Mouse (Mus musculus) midbrain, embryonic 16.5 days (tissue): ENCODE data around the gene Snd1. TPM values are rescaled to one million over a fixed set of nuclear protein-coding genes. Genes with fewer than 3 reads are reported as not detected.

Experiments used
- ATAC-seq: fragments of 200-750 bp; cut with Nextera tagmentation; 2 replicates; pipeline ENCODE4 v1.8.0; 2017; ENCODE audit warnings: moderate TSS enrichment
- H3K27ac ChIP-seq: fragments of 300-500 bp; sonication (generic); 2 replicates; pipeline ENCODE4 v1.5.1; 2014; ENCODE audit warnings: mild to moderate bottlenecking, low read length, mixed read lengths
- H3K27me3 ChIP-seq: fragments of 300-500 bp; sonication (generic); 2 replicates; pipeline ENCODE4 v1.6.1; 2014; ENCODE audit warnings: low read depth, low read length, mixed read lengths; ENCODE audit not compliant: control insufficient read depth, insufficient read depth
- H3K36me3 ChIP-seq: fragments of 300-500 bp; sonication (generic); 2 replicates; pipeline ENCODE4 v1.6.1; 2014; ENCODE audit warnings: mild to moderate bottlenecking, low read length, moderate library complexity, mixed read lengths; ENCODE audit not compliant: control insufficient read depth, insufficient read depth
- H3K4me1 ChIP-seq: fragments of 300-500 bp; sonication (generic); 2 replicates; pipeline ENCODE4 v1.6.1; 2014; ENCODE audit warnings: mild to moderate bottlenecking, low read length, mixed read lengths; ENCODE audit not compliant: control insufficient read depth, insufficient read depth
- H3K4me2 ChIP-seq: fragments of 300-500 bp; sonication (generic); 2 replicates; pipeline ENCODE4 v1.6.1; 2014; ENCODE audit warnings: mild to moderate bottlenecking, low read length, mixed read lengths
- H3K4me3 ChIP-seq: fragments of 300-500 bp; sonication (generic); 2 replicates; pipeline ENCODE4 v1.5.1; 2014; ENCODE audit warnings: low read depth, mild to moderate bottlenecking, low read length, moderate library complexity, mixed read lengths
- H3K9ac ChIP-seq: fragments of 300-500 bp; sonication (generic); 2 replicates; pipeline ENCODE4 v1.6.1; 2014; ENCODE audit warnings: low read depth, low read length, mixed read lengths
- H3K9me3 ChIP-seq: fragments of 300-500 bp; sonication (generic); replicated peaks from 2 replicates; pipeline ENCODE4 v1.6.1; 2014; ENCODE audit warnings: mild to moderate bottlenecking, low read length, mixed read lengths; ENCODE audit not compliant: control insufficient read depth, poor library complexity, severe bottlenecking
- WGBS: fragments of 180-500 bp; shearing (Covaris S2); extraction: QIAGEN DNeasy Blood & Tissue Kit; methylation state at CpG from one replicate; pipeline ENCODE4 v1.1.7; 2014; 5-methylcytosine and 5-hydroxymethylcytosine counted together
- polyA plus RNA-seq: library from polyadenylated mRNA; unstranded; fragments of >200 nt; fragmentation: Nextera tagmentation; extraction: Ambion mirVana; gene quantifications from 2 replicates; pipeline ENCODE4 v1.2.1, GENCODE M21; 2015

The Snd1 gene
- polyA plus RNA-seq, 1 experiment from 2014 or later, result 82.8 TPM

- under 1% methylated on average over 12 of the region's 12 CpGs for WGBS
- H3K4me2 ChIP-seq, result no peak overlapping the region
- H3K4me3 ChIP-seq, result no peak overlapping the region
- no peaks in the 10 kb centered on the region for H3K36me3 ChIP-seq
- no peak for ATAC-seq
- no peaks in the 10 kb centered on the region for H3K9me3 ChIP-seq
- H3K27me3 ChIP-seq, result peaks cover 24% of the 10 kb centered on the region
- H3K9ac ChIP-seq, result no peak overlapping the region
- H3K27ac ChIP-seq, result no peak overlapping the region
- H3K4me1 ChIP-seq, result no peaks in the 10 kb centered on the region
These were observed 24.0 kb upstream of the Snd1 start for GRCm38 (mm10) chr6:28450977-28451376.

GRCm38 (mm10) chr6:28459221-28459668, 15.7 kb upstream of the Snd1 start:
- Histone ChIP-seq H3K27me3 (no peaks in the 10 kb centered on the region; the same call in 1 of the 2 replicates), H3K4me3 (no peak overlapping the region), H3K27ac (no peak overlapping the region), H3K4me2 (no peak overlapping the region), H3K9ac (no peak overlapping the region), H3K4me1 (no peaks in the 10 kb centered on the region), H3K9me3 (no peaks in the 10 kb centered on the region), H3K36me3 (no peaks in the 10 kb centered on the region)
- no peak for ATAC-seq

GRCm38 (mm10) chr6:28460534-28460933, 14.4 kb upstream of the Snd1 start:
- Histone ChIP-seq H3K36me3 (no peaks in the 10 kb centered on the region), H3K4me1 (no peaks in the 10 kb centered on the region), H3K9me3 (no peaks in the 10 kb centered on the region), H3K4me2 (no peak overlapping the region), H3K4me3 (no peak overlapping the region), H3K27me3 (no peaks in the 10 kb centered on the region), H3K9ac (no peak overlapping the region), H3K27ac (no peak overlapping the region)
- no peak for ATAC-seq
- 12% methylated on average over 5 of the region's 5 CpGs for whole genome bisulfite sequencing

- Histone ChIP-seq H3K27ac (no peak overlapping the region), H3K36me3 (no peaks in the 10 kb centered on the region), H3K4me1 (no peaks in the 10 kb centered on the region), H3K9me3 (no peaks in the 10 kb centered on the region), H3K9ac (no peak overlapping the region), H3K27me3 (no peaks in the 10 kb centered on the region), H3K4me2 (no peak overlapping the region), H3K4me3 (no peak overlapping the region)
- 65% methylated on average over 6 of the region's 6 CpGs for WGBS
- no peak for ATAC-seq
These were observed 10.3 kb upstream of the Snd1 start for GRCm38 (mm10) chr6:28464630-28465029.

- Histone ChIP-seq H3K9me3 (no peaks in the 10 kb centered on the region), H3K9ac (no peak overlapping the region), H3K4me1 (no peaks in the 10 kb centered on the region), H3K36me3 (no peaks in the 10 kb centered on the region), H3K27me3 (no peaks in the 10 kb centered on the region), H3K4me2 (no peak overlapping the region), H3K27ac (no peak overlapping the region), H3K4me3 (no peak overlapping the region)
- ATAC-seq, result no peak
- 71% methylated on average over 4 of the region's 4 CpGs for WGBS
These were observed 4.8 kb upstream of the Snd1 start for GRCm38 (mm10) chr6:28470017-28470602.

- Histone ChIP-seq H3K27ac (no peak overlapping the region), H3K4me2 (no peak overlapping the region), H3K9me3 (no peaks in the 10 kb centered on the region), H3K27me3 (no peaks in the 10 kb centered on the region), H3K9ac (no peak overlapping the region), H3K4me1 (no peaks in the 10 kb centered on the region), H3K36me3 (no peaks in the 10 kb centered on the region), H3K4me3 (no peak overlapping the region)
- 81% methylated on average over 5 of the region's 5 CpGs for WGBS
- ATAC-seq, result no peak
These were observed 4.3 kb upstream of the Snd1 start for GRCm38 (mm10) chr6:28470621-28471020.

- 85% methylated on average over 9 of the region's 9 CpGs for WGBS
- Histone ChIP-seq H3K36me3 (no peaks in the 10 kb centered on the region), H3K27me3 (no peaks in the 10 kb centered on the region), H3K27ac (no peak overlapping the region), H3K9ac (no peak overlapping the region), H3K9me3 (no peaks in the 10 kb centered on the region), H3K4me2 (no peak overlapping the region), H3K4me3 (no peak overlapping the region), H3K4me1 (no peaks in the 10 kb centered on the region)
- ATAC-seq, result no peak
These were observed 3.5 kb upstream of the Snd1 start for GRCm38 (mm10) chr6:28471284-28472035.

GRCm38 (mm10) chr6:28474211-28474610, 728 bp upstream of the Snd1 start:
- Histone ChIP-seq H3K4me1 (peaks cover 2% of the 10 kb centered on the region), H3K4me3 (no peak overlapping the region), H3K9ac (no peak overlapping the region), H3K27me3 (no peaks in the 10 kb centered on the region), H3K9me3 (no peaks in the 10 kb centered on the region), H3K36me3 (no peaks in the 10 kb centered on the region), H3K4me2 (no peak overlapping the region), H3K27ac (no peak overlapping the region)
- ATAC-seq, result no peak
- WGBS, result 92% methylated on average over 4 of the region's 4 CpGs
